Mouse (Mus musculus) neural tube, embryonic 10.5 days (tissue): ENCODE results near the gene Scn3a.
A peak's percentile ranks its signal among the peaks of the same experiment; 100 is the strongest.

Source experiments
- DNase-seq: peaks from one replicate; pipeline ENCODE4 v3.0.0-alpha.2; 2017; ENCODE audit warnings: low spot score; ENCODE audit errors: extremely low spot score

Scn3a gene

DNA sequence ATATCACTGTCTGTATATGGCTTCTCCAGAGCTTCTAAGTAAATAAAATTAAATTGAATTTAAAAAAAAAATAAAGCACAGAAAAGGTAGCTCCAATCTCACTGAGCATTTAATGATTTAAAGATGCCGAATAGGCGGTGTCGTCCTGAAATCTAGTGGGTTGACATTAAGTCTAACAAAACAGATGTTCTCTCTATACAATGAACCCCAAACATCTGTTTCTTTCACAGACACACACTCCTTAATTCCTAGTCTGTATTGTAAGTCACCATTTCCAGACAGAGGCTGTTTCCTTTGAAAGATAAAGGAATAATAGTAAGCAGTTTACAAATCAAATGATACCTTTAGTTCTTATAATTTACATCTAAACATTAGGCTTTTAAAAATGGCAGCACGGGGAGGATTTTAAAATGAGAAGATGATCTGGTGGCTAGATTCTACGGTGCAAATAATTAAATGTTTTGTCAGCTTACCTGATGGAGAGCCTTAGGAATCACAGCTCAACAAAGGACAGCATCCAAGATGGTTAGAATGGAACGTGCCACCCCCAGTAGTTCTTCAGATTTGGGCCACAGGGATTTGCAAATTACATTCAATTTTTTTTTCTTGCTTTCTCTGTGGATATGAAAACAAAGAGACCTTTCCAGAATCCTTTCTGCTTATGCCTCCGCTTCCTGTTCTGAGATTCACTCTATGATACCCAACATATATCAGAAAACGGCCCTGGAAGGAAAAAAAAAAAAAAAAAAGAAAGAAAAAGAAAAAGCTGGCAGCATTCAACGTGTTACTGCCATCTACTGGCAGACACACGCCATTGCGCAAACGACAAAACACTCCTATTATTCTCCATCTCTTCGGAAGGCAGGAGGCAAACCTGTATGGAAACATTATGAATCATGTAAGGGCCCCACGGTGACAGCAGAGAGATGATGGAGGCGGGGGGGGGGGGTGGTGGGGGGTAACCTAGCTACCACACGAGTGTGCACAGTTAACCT, at the start of gene Scn3a:
Gene Scn3a, minus strand, starts transcription at position 835 of the 995 bp plus-strand sequence.
- DNase-seq: peak; percentile 51

- DNase-seq: no peak
Observed at GRCm38 (mm10) chr2:65611887-65612286, 44.5 kb upstream of the Scn3a start.

- DNase-seq: no peak
Observed at GRCm38 (mm10) chr2:65607813-65608212, 40.4 kb upstream of the Scn3a start.

- no peak for DNase-seq
Observed at GRCm38 (mm10) chr2:65587679-65588078, 20.3 kb upstream of the Scn3a start.

DNA sequence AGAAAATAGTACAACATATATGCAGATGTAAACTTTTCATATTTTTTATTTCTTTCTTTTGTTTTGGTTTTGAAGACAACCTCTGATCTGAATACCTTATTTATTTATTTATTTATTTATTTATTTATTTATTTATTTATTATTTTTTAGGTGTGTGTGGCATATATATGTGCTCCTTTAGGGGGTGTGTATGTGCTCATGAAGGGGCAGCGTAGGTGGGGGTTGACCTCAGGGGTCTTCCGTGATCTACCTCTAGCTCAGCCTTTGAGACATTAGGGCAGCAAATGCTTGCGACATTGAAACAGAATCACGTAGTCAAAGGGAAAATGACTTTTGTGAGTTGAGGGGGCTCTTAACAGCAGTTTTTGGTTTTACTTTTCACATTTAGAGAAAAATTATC, 498 bp upstream of the Scn3a start:
- DNase-seq: no peak

DNA sequence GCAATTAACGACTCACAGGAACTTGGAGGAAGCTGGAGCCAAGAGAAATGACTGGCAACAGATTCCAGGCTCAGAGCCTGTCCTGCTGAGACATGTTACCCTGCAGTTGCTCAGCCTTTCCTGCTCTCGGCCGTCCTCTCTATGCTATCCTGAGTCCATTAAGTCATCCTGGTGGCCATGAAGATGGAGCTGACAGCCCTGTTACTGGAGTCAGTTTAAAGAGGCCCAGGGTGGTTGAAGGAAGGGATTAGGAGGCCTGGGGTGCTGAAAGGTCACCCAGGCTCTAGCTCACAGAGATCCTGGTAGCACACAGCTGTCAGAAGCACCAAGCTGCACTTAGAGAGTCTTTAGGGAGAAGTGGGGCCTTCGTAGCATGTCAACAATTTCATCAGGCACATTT, 3.5 kb downstream of the Scn3a start:
- DNase-seq: no peak

DNA sequence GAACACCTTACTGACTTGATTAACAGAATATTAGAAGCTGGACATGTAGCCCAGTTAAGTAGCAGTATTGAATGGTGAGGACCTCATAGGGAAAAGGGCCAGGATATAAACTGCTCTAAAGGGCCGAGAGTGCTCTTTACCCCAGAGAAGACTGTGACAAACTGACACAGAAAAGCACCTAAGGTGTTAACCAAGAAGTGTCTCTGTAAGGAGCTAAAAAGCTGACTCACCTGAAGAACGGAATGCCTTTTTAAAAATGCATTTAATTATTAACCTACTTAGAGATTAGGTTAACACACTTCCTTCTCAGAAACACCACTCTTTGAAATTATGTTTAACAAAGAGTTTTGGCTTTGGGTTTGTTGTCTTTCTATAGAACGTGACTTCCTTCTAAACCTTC, 9.7 kb downstream of the Scn3a start:
- DNase-seq: no peak

- DNase-seq: no peak
Observed at GRCm38 (mm10) chr2:65554662-65555061, 12.8 kb downstream of the Scn3a start.

DNA sequence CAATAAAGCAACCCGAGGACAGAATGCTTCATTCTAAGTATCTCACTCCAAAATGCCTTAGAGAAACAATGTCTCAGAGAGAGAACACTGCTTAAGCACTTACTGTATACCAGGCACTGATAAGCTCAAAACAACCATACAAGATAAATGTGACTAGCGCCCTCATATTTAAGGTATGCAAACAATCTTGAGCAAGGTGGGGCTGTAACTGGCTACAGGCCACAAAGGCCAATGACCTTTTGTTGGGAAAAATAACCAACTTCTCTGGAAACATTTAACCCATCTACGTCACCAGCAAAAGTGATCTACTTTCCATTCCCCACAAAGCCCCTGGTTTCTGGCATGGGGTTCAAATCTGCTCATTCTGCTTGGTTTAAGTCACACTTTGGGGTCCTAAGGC, 14.0 kb downstream of the Scn3a start:
- no peak for DNase-seq

DNA sequence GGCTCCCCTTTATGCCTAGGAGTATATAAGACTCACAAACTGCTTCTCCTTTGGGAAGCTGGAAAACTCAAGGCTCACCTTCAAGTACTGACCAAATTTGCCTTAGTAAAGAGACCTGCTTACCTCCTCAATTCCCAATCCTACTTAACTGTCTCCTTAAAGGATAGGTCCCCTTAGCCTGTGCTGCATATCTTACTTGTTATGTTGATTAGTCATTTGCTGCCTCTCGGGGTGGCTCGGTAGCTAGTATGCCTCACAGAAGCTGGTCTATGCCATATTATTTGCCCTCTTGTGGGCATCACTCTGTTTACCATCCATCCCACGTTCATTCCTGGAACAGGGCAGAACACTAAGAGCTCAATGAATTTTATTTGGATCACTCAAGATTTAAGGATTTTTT, 14.7 kb downstream of the Scn3a start:
- no peak for DNase-seq

GRCm38 (mm10) chr2:65552222-65552621, 15.2 kb downstream of the Scn3a start:
- peak; percentile 32 for DNase-seq

GRCm38 (mm10) chr2:65551736-65552135, 15.7 kb downstream of the Scn3a start:
- no peak for DNase-seq

GRCm38 (mm10) chr2:65550564-65550963, 16.9 kb downstream of the Scn3a start:
- DNase-seq: no peak

- no peak for DNase-seq
Observed at GRCm38 (mm10) chr2:65548665-65549064, 18.8 kb downstream of the Scn3a start.

GRCm38 (mm10) chr2:65547341-65547740, 20.1 kb downstream of the Scn3a start:
- no peak for DNase-seq

- DNase-seq: no peak
Observed at GRCm38 (mm10) chr2:65542906-65543592, 24.4 kb downstream of the Scn3a start.

- DNase-seq: no peak
Observed at GRCm38 (mm10) chr2:65541781-65542180, 25.6 kb downstream of the Scn3a start.

GRCm38 (mm10) chr2:65538436-65538835, 29.0 kb downstream of the Scn3a start:
- no peak for DNase-seq

GRCm38 (mm10) chr2:65532127-65532854, 35.1 kb downstream of the Scn3a start:
- no peak for DNase-seq

- no peak for DNase-seq
Observed at GRCm38 (mm10) chr2:65529148-65529547, 38.3 kb downstream of the Scn3a start.

DNA sequence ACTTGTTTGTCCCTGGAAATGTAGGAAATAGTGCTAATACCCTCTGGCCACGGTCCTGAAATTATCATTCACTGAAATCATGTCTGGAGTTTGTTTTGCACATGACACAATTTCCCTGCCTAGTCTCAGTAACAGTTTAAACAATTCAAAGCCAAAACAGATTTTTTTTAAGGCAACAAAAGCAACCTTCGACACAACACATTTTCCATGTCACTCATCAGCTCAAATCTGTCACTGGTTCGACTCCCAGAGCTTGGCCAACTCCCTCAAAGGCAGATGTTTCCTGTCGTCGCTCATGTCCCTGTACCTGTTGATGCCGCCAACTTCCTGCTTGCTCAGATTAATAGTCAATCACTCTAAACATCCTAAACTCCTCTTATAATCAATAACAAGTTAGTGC, 50.7 kb downstream of the Scn3a start:
- no peak for DNase-seq

DNA sequence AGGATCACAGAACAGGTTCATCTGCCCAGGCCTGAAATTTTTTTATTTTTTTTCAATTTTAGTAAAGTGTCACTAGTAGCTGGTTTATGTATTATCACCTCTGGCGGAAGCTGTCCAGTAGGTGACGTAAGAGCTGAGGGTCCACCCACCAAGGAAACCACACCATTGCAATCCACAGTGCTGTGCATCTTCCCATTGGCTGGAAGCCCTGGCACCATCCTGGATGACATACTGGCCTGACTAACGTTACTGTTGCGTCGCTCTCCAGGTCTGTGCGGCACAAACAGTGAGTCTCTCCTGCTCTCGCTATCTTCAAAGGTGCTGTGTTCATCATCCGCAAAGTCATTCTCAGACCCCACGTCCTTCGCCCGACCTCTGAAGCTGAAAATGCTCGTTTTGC, 59.2 kb downstream of the Scn3a start:
- DNase-seq: no peak
